Mouse (Mus musculus) spleen, adult 2 months (tissue): ENCODE measurements around the gene Nup85. TPM values are rescaled to one million over a fixed set of nuclear protein-coding genes. Genes with fewer than 3 reads are reported as not detected.
A peak's percentile ranks its signal among the peaks of the same experiment; 100 is the strongest.

Experiments
- DNase-seq, 2 experiments: peaks; one replicate each; pipeline versions ENCODE4 v3.0.0 to v3.0.0-alpha.2; 2012 to 2021; ENCODE audit warnings: low spot score in 2 of 2, low read depth in 1 of 2
- H3K27ac ChIP-seq: fragments of 200-500 bp; 2 replicates; pipeline ENCODE4 v1.5.1; 2012; ENCODE audit warnings: low read length, inconsistent platforms; ENCODE audit not compliant: insufficient read depth
- H3K27me3 ChIP-seq: fragments of 200-500 bp; 2 replicates; pipeline ENCODE4 v1.6.1; 2012; ENCODE audit warnings: mild to moderate bottlenecking, moderate library complexity, low read length, inconsistent platforms; ENCODE audit not compliant: control insufficient read depth, insufficient read depth
- H3K36me3 ChIP-seq: fragments of 200-500 bp; 2 replicates; pipeline ENCODE4 v1.6.1; 2012; ENCODE audit warnings: mild to moderate bottlenecking, low read length, inconsistent platforms; ENCODE audit not compliant: control insufficient read depth, insufficient read depth
- H3K4me1 ChIP-seq: fragments of 200-500 bp; 2 replicates; pipeline ENCODE4 v1.6.1; 2011; ENCODE audit warnings: inconsistent platforms; ENCODE audit not compliant: control insufficient read depth, insufficient read depth, insufficient read length
- H3K4me3 ChIP-seq: fragments of 200-500 bp; 2 replicates; pipeline ENCODE4 v1.5.1; 2011; ENCODE audit warnings: mild to moderate bottlenecking, inconsistent platforms; ENCODE audit not compliant: insufficient read depth, insufficient read length; ENCODE audit errors: extremely low read depth
- CTCF ChIP-seq: fragments of 200-500 bp; IDR thresholded peaks from 2 replicates; pipeline ENCODE4 v1.5.1; 2011; ENCODE audit warnings: mild to moderate bottlenecking, inconsistent platforms; ENCODE audit not compliant: insufficient read depth, insufficient read length, insufficient replicate concordance; ENCODE audit errors: extremely low read depth
- POLR2A ChIP-seq: fragments of 200-500 bp; IDR thresholded peaks from 2 replicates; pipeline ENCODE4 v1.6.1; 2011; ENCODE audit warnings: low read depth, low read length, inconsistent platforms
- WGBS: fragments of 180-500 bp; shearing (Covaris S2); methylation state at CpG from one replicate; pipeline ENCODE4 v1.1.7; 2018; 5-methylcytosine and 5-hydroxymethylcytosine counted together
- polyA plus RNA-seq: library from polyadenylated mRNA; depleted of rRNA; stranded (reverse); fragments of >200 nt; gene quantifications from 2 replicates; pipeline ENCODE4 v1.2.3, GENCODE M21; 2012

Gene Nup85
- polyA plus RNA-seq, 1 experiment = 41.4 TPM

GRCm38 (mm10) chr11:115618001-115618400 is 53.8 kb downstream of the Nup85 start:
- Histone ChIP-seq H3K27ac (no peak overlapping the region), H3K27me3 (no peaks in the 10 kb centered on the region), H3K4me3 (no peak overlapping the region), H3K4me1 (peaks cover 9% of the 10 kb centered on the region; the same call in 1 of the 2 replicates), H3K36me3 (peaks cover 47% of the 10 kb centered on the region)
- TF ChIP-seq CTCF = no peak
- TF ChIP-seq POLR2A = no peak
- no peak for DNase-seq
- WGBS = 92% methylated on average over 2 of the region's 2 CpGs

- no peaks in the 10 kb centered on the region for H3K27me3 ChIP-seq
- peaks cover 49% of the 10 kb centered on the region for H3K36me3 ChIP-seq
- no peak overlapping the region for H3K4me3 ChIP-seq
- H3K4me1 ChIP-seq = peaks cover 3% of the 10 kb centered on the region; the same call in 1 of the 2 replicates
- DNase-seq = no peak
- WGBS = 95% methylated on average over 16 of the region's 16 CpGs
- H3K27ac ChIP-seq = no peak overlapping the region
- no peak for TF ChIP-seq CTCF
- TF ChIP-seq POLR2A = no peak
Measured at GRCm38 (mm10) chr11:115618732-115619516, 54.7 kb downstream of the Nup85 start.

GRCm38 (mm10) chr11:115619949-115620348 is 55.7 kb downstream of the Nup85 start:
- Histone ChIP-seq H3K36me3 (peaks cover 47% of the 10 kb centered on the region), H3K4me3 (no peak overlapping the region), H3K27me3 (no peaks in the 10 kb centered on the region), H3K27ac (no peak overlapping the region), H3K4me1 (no peaks in the 10 kb centered on the region)
- DNase-seq = no peak
- TF ChIP-seq POLR2A (no peak), CTCF (no peak)
- 97% methylated on average over 7 of the region's 7 CpGs for WGBS

GRCm38 (mm10) chr11:115623487-115624070 is 59.3 kb downstream of the Nup85 start:
- no peaks in the 10 kb centered on the region for H3K27me3 ChIP-seq
- no peak for DNase-seq
- TF ChIP-seq CTCF (no peak), POLR2A (no peak)
- H3K36me3 ChIP-seq = peaks cover 31% of the 10 kb centered on the region
- H3K4me1 ChIP-seq = peaks cover 2% of the 10 kb centered on the region; the same call in 1 of the 2 replicates
- H3K4me3 ChIP-seq = no peak overlapping the region
- 82% methylated on average over 9 of the region's 9 CpGs for WGBS
- H3K27ac ChIP-seq = no peak overlapping the region

- DNase-seq = no peak
- TF ChIP-seq POLR2A = no peak
- TF ChIP-seq CTCF = no peak
Measured at GRCm38 (mm10) chr11:115625877-115626276, 61.6 kb downstream of the Nup85 start.

GRCm38 (mm10) chr11:115626824-115627616 is 62.8 kb downstream of the Nup85 start:
- H3K27me3 ChIP-seq = no peaks in the 10 kb centered on the region
- TF ChIP-seq POLR2A (no peak), CTCF (no peak)
- peaks cover 13% of the 10 kb centered on the region; the same call in 1 of the 2 replicates for H3K4me1 ChIP-seq
- H3K36me3 ChIP-seq = peaks cover 12% of the 10 kb centered on the region
- peak overlapping the region; percentile 81 for H3K4me3 ChIP-seq
- 59% methylated on average over 11 of the region's 11 CpGs for WGBS
- no peak for DNase-seq
- no peak overlapping the region for H3K27ac ChIP-seq

More at GRCm38 (mm10) chr11:115625877-115626276, 61.6 kb downstream of the Nup85 start:
- H3K4me1 ChIP-seq = peaks cover 10% of the 10 kb centered on the region; the same call in 1 of the 2 replicates
- peaks cover 16% of the 10 kb centered on the region for H3K36me3 ChIP-seq
- no peaks in the 10 kb centered on the region for H3K27me3 ChIP-seq
- H3K4me3 ChIP-seq = no peak overlapping the region
- WGBS = 84% methylated on average over 9 of the region's 9 CpGs
- no peak overlapping the region for H3K27ac ChIP-seq
